Mouse (Mus musculus) limb, embryonic 14.5 days (tissue): ENCODE measurements at regions not wholly inside any gene's neighbourhood (a gene's known extent, or its start where the extent isn't known, plus 50 kb on each side); places are given as distances from the start of the nearest gene placed in this dataset.
A peak's percentile ranks its signal among the peaks of the same experiment; 100 is the strongest.
"Not testable (repeated sequence)": the region's sequence is repeated elsewhere in the genome, so short reads cannot be mapped to it uniquely, and the experiment has no call there.

Source experiments
- ATAC-seq: fragments of 200-750 bp; cut with Nextera tagmentation; 2 replicates; pipeline ENCODE4 v1.8.0; 2017; ENCODE audit warnings: low read depth, moderate number of reproducible peaks, moderate TSS enrichment; ENCODE audit not compliant: low FRiP score
- DNase-seq: peaks from one replicate; pipeline ENCODE4 v3.0.0-alpha.2; 2015; ENCODE audit warnings: low spot score
- H3K27ac ChIP-seq: fragments of 300-500 bp; sonication (generic); replicated peaks from 2 replicates; pipeline ENCODE4 v1.5.1; 2014; ENCODE audit warnings: low read depth, mild to moderate bottlenecking, low read length, moderate library complexity, mixed read lengths
- H3K27me3 ChIP-seq: fragments of 300-500 bp; sonication (generic); 2 replicates; pipeline ENCODE4 v1.6.1; 2014; ENCODE audit warnings: low read length, mixed read lengths; ENCODE audit not compliant: control insufficient read depth, insufficient read depth
- H3K36me3 ChIP-seq: fragments of 300-500 bp; sonication (generic); 2 replicates; pipeline ENCODE4 v1.6.1; 2014; ENCODE audit warnings: mild to moderate bottlenecking, low read length, moderate library complexity, mixed read lengths; ENCODE audit not compliant: control insufficient read depth, insufficient read depth
- H3K4me1 ChIP-seq: fragments of 300-500 bp; sonication (generic); 2 replicates; pipeline ENCODE4 v1.6.1; 2014; ENCODE audit warnings: antibody characterized with exemption, low read length, mixed read lengths; ENCODE audit not compliant: control insufficient read depth, insufficient read depth
- H3K4me2 ChIP-seq: fragments of 300-500 bp; sonication (generic); replicated peaks from 2 replicates; pipeline ENCODE4 v1.6.1; 2014; ENCODE audit warnings: low read depth, mild to moderate bottlenecking, low read length, moderate library complexity; ENCODE audit not compliant: severe bottlenecking
- H3K4me3 ChIP-seq: fragments of 300-500 bp; sonication (generic); replicated peaks from 2 replicates; pipeline ENCODE4 v1.5.1; 2014; ENCODE audit warnings: low read length
- H3K9ac ChIP-seq: fragments of 300-500 bp; sonication (generic); 2 replicates; pipeline ENCODE4 v1.6.1; 2014; ENCODE audit warnings: mild to moderate bottlenecking, low read depth, low read length, moderate library complexity; ENCODE audit not compliant: severe bottlenecking
- H3K9me3 ChIP-seq: fragments of 300-500 bp; sonication (generic); 2 replicates; pipeline ENCODE4 v1.6.1; 2016; ENCODE audit warnings: low read length; ENCODE audit not compliant: control insufficient read depth
- WGBS: fragments of 180-500 bp; shearing (Covaris S2); extraction: QIAGEN DNeasy Blood & Tissue Kit; methylation state at CpG from one replicate; pipeline ENCODE4 v1.1.7; 2014; 5-methylcytosine and 5-hydroxymethylcytosine counted together

DNA sequence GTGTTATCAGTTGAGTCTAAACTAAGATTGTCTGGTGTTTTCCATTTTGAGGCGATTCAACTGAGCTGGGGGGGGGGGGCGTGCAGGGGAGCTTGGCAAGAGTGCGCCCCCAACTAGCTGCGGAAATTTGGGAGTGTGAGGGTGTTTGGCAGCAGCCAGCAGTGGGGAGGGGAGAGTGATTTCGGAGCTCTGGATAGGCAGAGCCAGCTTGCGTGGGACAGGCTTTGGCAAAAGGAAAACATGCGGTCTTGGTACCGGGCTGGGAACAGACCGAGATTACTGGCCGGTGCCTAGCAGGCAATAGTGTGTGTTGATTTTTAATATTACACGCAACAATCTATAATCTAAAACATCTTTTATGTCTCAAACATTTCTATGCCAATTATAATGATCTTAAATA lies 199.4 kb upstream of the Cdk6 start:
- H3K36me3 ChIP-seq, ATAC-seq, H3K9ac ChIP-seq, H3K9me3 ChIP-seq, H3K4me2 ChIP-seq, H3K27me3 ChIP-seq, H3K27ac ChIP-seq, H3K4me1 ChIP-seq, H3K4me3 ChIP-seq, DNase-seq: not testable (repeated sequence)
- 87% methylated on average over 9 of the region's 11 CpGs for WGBS

DNA sequence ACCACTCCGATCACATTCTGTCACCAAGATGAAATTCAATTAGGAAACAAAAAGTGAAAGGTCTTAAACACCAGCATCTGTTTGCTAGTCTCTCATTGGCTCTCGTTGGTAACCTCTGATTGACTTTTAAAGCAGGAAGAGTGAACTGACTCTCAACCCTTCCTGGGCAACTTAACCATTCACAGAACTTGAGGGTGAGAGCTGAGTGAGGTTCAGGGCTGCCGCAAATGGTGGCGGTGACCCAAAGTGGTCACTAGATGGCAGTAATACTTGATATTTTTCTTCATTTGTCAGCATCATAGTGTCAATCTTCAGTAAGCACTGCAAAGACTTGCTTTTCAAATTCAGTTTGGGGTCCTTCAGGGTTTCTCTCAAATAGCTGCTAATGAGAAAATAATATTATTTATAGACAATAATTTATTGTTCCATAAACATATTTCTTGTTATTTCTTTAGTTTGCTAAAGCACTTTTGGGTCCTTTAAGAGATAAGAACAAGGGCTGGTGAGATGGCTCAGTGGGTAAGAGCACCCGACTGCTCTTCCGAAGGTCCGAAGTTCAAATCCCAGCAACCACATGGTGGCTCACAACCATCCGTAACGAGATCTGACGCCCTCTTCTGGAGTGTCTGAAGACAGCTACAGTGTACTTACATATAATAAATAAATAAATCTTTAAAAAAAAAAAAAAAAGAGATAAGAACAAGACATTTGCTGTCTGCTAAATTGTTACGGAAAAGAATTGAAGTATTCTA lies 194.6 kb upstream of the Cdk6 start:
- H3K27me3 ChIP-seq, H3K27ac ChIP-seq, H3K4me2 ChIP-seq, H3K4me3 ChIP-seq, H3K4me1 ChIP-seq, H3K9ac ChIP-seq, H3K9me3 ChIP-seq, H3K36me3 ChIP-seq: not testable (repeated sequence)
- ATAC-seq, result peak; percentile 55; the same call in 1 of the 2 replicates
- peak; percentile 11 for DNase-seq
- WGBS, result 48% methylated on average over 8 of the region's 11 CpGs

GRCm38 (mm10) chr5:3149886-3150285 lies 191.4 kb upstream of the Cdk6 start:
- H3K4me1 ChIP-seq, H3K27ac ChIP-seq, H3K4me3 ChIP-seq, H3K36me3 ChIP-seq, ATAC-seq, H3K27me3 ChIP-seq, H3K4me2 ChIP-seq, H3K9ac ChIP-seq, H3K9me3 ChIP-seq, DNase-seq: not testable (repeated sequence)
- WGBS, result 78% methylated on average over 5 of the region's 5 CpGs

- H3K9ac ChIP-seq, H3K4me1 ChIP-seq, DNase-seq, H3K27me3 ChIP-seq, H3K4me2 ChIP-seq, H3K27ac ChIP-seq, H3K36me3 ChIP-seq, H3K4me3 ChIP-seq, H3K9me3 ChIP-seq, ATAC-seq: not testable (repeated sequence)
- 55% methylated on average over 4 of the region's 4 CpGs for WGBS
Measured at GRCm38 (mm10) chr5:3150766-3151165, 190.5 kb upstream of the Cdk6 start.

GRCm38 (mm10) chr5:3151534-3152148 lies 189.6 kb upstream of the Cdk6 start:
- H3K9me3 ChIP-seq, ATAC-seq, DNase-seq, H3K36me3 ChIP-seq, H3K27ac ChIP-seq, H3K4me3 ChIP-seq, H3K27me3 ChIP-seq, H3K9ac ChIP-seq, H3K4me2 ChIP-seq, H3K4me1 ChIP-seq: not testable (repeated sequence)
- whole genome bisulfite sequencing, result 12% methylated on average over 11 of the region's 12 CpGs

DNA sequence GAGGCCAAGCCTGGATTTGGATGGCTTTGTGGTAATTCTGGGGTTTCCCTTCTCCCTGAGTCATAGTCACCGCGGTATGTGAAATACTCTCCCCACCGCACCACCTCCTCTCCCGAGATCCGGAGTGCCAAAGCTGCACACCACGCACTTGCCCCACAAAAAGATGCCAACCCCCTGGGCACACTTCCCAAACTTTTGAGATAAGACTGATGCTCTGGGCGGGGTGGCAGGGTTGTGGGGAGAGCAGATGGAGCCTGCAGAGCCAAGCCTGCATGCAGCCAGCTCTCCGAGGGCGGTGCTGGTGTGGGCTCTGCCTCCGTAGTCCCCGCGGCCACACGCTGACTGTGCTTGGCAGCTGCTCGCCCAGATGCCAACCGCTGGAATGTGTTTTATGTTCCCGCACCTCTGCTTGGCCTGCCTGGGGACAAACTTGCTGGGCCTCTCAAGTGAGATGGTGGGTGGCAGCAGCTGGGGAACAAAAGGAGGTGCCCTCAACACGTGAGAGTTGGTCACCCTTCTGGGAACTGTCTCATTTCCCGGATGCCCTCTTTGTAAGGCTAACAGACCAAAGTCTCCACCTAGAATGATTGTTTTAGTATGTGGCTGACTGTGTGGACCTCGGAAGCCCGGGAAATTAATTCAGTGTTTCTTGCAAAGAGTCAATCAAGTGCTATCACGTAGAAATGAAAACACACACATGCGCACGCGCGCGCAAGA lies 189.0 kb upstream of the Cdk6 start:
- H3K9me3 ChIP-seq, H3K27ac ChIP-seq, H3K36me3 ChIP-seq, H3K27me3 ChIP-seq, H3K9ac ChIP-seq, H3K4me1 ChIP-seq: not testable (repeated sequence)
- DNase-seq, result peak; percentile 6
- Histone ChIP-seq H3K4me3 (peak overlapping the region; percentile 24), H3K4me2 (peak overlapping the region; percentile 47)
- peak; percentile 80 for ATAC-seq
- 33% methylated on average over 21 of the region's 26 CpGs for WGBS

DNA sequence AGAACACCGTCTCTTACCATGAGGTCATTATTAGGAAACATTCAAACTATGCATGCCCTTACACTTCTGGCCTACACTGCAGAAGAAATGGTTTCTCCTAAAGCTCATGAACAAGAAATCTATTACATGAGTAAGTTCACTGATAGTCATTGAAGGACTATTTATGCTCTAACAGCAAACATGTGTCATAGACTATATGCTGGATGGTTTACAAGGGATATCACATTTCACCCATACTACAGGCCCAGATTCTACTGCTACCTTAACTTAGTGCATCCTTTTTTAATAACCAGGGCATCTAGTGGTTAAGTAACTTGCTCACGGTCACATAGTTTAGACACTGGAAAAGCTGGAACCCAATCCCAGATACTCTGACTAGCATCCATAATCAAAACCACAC lies 175.8 kb upstream of the Cdk6 start:
- H3K27me3 ChIP-seq, H3K9me3 ChIP-seq, H3K4me1 ChIP-seq, H3K4me2 ChIP-seq, H3K27ac ChIP-seq, H3K36me3 ChIP-seq, H3K4me3 ChIP-seq, ATAC-seq, H3K9ac ChIP-seq, DNase-seq: not testable (repeated sequence)
- WGBS, result 80% methylated on average over 2 of the region's 2 CpGs

GRCm38 (mm10) chr5:3166496-3166895 lies 174.8 kb upstream of the Cdk6 start:
- not testable (repeated sequence) for DNase-seq, H3K4me3 ChIP-seq, H3K27ac ChIP-seq, ATAC-seq, H3K27me3 ChIP-seq, H3K4me1 ChIP-seq, H3K9ac ChIP-seq, H3K36me3 ChIP-seq, H3K4me2 ChIP-seq, H3K9me3 ChIP-seq
- WGBS, result 79% methylated on average over 2 of the region's 2 CpGs
